Mouse (Mus musculus) midbrain, postnatal 0 days (tissue): ENCODE data around the gene Hyal6. TPM values are rescaled to one million over a fixed set of nuclear protein-coding genes. Genes with fewer than 3 reads are reported as not detected.

Source experiments
- ATAC-seq: fragments of 200-750 bp; cut with Nextera tagmentation; 2 replicates; pipeline ENCODE4 v1.8.0; 2017; ENCODE audit warnings: moderate number of reproducible peaks, mild to moderate bottlenecking, moderate TSS enrichment, moderate library complexity; ENCODE audit not compliant: low FRiP score
- DNase-seq: peaks from one replicate; pipeline ENCODE4 v3.0.0-alpha.2; 2015; ENCODE audit warnings: low spot score
- H3K27ac ChIP-seq: fragments of 300-500 bp; sonication (generic); 2 replicates; pipeline ENCODE4 v1.5.1; 2014; ENCODE audit warnings: low read depth, mild to moderate bottlenecking, low read length, mixed read lengths
- H3K27me3 ChIP-seq: fragments of 300-500 bp; sonication (generic); 2 replicates; pipeline ENCODE4 v1.6.1; 2014; ENCODE audit warnings: low read length, control low read depth, mixed read lengths; ENCODE audit not compliant: insufficient read depth
- H3K36me3 ChIP-seq: fragments of 300-500 bp; sonication (generic); 2 replicates; pipeline ENCODE4 v1.6.1; 2014; ENCODE audit warnings: low read length, control low read depth, mixed read lengths; ENCODE audit not compliant: insufficient read depth
- H3K4me1 ChIP-seq: fragments of 300-500 bp; sonication (generic); 2 replicates; pipeline ENCODE4 v1.6.1; 2014; ENCODE audit warnings: mild to moderate bottlenecking, control low read depth, antibody characterized with exemption, low read length, mixed read lengths; ENCODE audit not compliant: insufficient read depth
- H3K4me2 ChIP-seq: fragments of 300-500 bp; sonication (generic); 2 replicates; pipeline ENCODE4 v1.6.1; 2014; ENCODE audit warnings: low read depth, mild to moderate bottlenecking, low read length, mixed read lengths; ENCODE audit not compliant: poor library complexity, severe bottlenecking
- H3K4me3 ChIP-seq: fragments of 300-500 bp; sonication (generic); 2 replicates; pipeline ENCODE4 v1.5.1; 2014; ENCODE audit warnings: low read depth, mild to moderate bottlenecking, low read length, moderate library complexity
- H3K9ac ChIP-seq: fragments of 300-500 bp; sonication (generic); replicated peaks from 2 replicates; pipeline ENCODE4 v1.6.1; 2014; ENCODE audit warnings: mild to moderate bottlenecking, low read length, moderate library complexity, mixed read lengths; ENCODE audit not compliant: poor library complexity, severe bottlenecking
- H3K9me3 ChIP-seq: fragments of 300-500 bp; sonication (generic); 2 replicates; pipeline ENCODE4 v1.6.1; 2016; ENCODE audit warnings: low read length, control low read depth
- CTCF ChIP-seq: IDR thresholded peaks from 2 replicates; pipeline ENCODE4 v1.5.1; 2016; ENCODE audit warnings: antibody characterized with exemption, mild to moderate bottlenecking
- WGBS: fragments of 180-500 bp; shearing (Covaris S2); extraction: QIAGEN DNeasy Blood & Tissue Kit; methylation state at CpG from one replicate; pipeline ENCODE4 v1.1.7; 2014; 5-methylcytosine and 5-hydroxymethylcytosine counted together
- polyA plus RNA-seq: library from polyadenylated mRNA; unstranded; fragments of >200 nt; fragmentation: Nextera tagmentation; extraction: Ambion mirVana; gene quantifications from 2 replicates; pipeline ENCODE4 v1.2.1, GENCODE M21; 2015
- total RNA-seq: library from RNA; depleted of rRNA; stranded (reverse); fragments of >200 nt; gene quantifications from 2 replicates; pipeline ENCODE4 v1.2.3, GENCODE M21; 2014; rRNA removed

The Hyal6 gene
- total RNA-seq (not detected in 2 replicates), polyA plus RNA-seq (not detected in 2 replicates)

GRCm38 (mm10) chr6:24732945-24733344 is at the start of gene Hyal6:
Gene Hyal6, plus strand, starts transcription at chr6:24733245.
- DNase-seq (no peak), ATAC-seq (no peak)
- H3K36me3 ChIP-seq = no peaks in the 10 kb centered on the region
- H3K9me3 ChIP-seq = no peaks in the 10 kb centered on the region
- H3K4me3 ChIP-seq = no peak within 1 kb of the TSS
- no peak for TF ChIP-seq CTCF
- H3K4me2 ChIP-seq = no peak within 1 kb of the TSS
- 81% methylated on average over 3 of the region's 3 CpGs for WGBS
- H3K4me1 ChIP-seq = no peaks in the 10 kb centered on the region
- H3K27me3 ChIP-seq = no peaks in the 10 kb centered on the region
- H3K27ac ChIP-seq = no peak within 1 kb of the TSS
- H3K9ac ChIP-seq = no peak within 1 kb of the TSS

DNA sequence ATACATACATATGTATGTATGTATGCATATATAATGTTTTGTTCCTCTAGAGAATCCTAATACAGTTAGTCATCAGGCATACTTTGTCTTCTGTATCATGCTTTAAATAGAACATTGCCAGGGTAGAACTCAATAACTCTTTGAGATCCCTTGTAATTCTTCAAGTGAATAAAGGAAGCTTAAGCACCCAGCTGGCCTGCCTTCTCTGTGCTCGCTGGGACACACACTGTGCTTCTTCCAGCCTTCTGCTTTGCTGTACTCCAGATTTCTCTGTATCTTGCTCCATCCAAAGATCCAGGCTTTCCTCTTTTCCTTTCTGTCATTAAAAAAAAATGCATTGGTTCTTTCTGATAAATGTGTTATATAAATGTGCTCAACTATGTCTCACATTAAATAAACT is 45.2 kb upstream of the Hyal6 start:
- Histone ChIP-seq H3K9me3 (no peaks in the 10 kb centered on the region), H3K4me1 (no peaks in the 10 kb centered on the region), H3K4me3 (no peak overlapping the region), H3K27ac (no peak overlapping the region), H3K27me3 (no peaks in the 10 kb centered on the region), H3K4me2 (no peak overlapping the region), H3K36me3 (no peaks in the 10 kb centered on the region), H3K9ac (no peak overlapping the region)
- TF ChIP-seq CTCF = no peak
- 22% methylated on average over 1 of the region's 1 CpGs for WGBS
- DNase-seq = no peak
- ATAC-seq = no peak

- H3K4me2 ChIP-seq = no peak overlapping the region
- no peak overlapping the region for H3K27ac ChIP-seq
- H3K9me3 ChIP-seq = no peaks in the 10 kb centered on the region
- H3K36me3 ChIP-seq = no peaks in the 10 kb centered on the region
- no peaks in the 10 kb centered on the region for H3K27me3 ChIP-seq
- no peak overlapping the region for H3K9ac ChIP-seq
- ATAC-seq = no peak
- WGBS = 87% methylated on average over 11 of the region's 11 CpGs
- TF ChIP-seq CTCF = no peak
- no peak for DNase-seq
- no peak overlapping the region for H3K4me3 ChIP-seq
- no peaks in the 10 kb centered on the region for H3K4me1 ChIP-seq
Observed at GRCm38 (mm10) chr6:24694455-24695410, 38.3 kb upstream of the Hyal6 start.

GRCm38 (mm10) chr6:24696117-24696516 is 36.9 kb upstream of the Hyal6 start:
- no peaks in the 10 kb centered on the region for H3K9me3 ChIP-seq
- H3K9ac ChIP-seq = no peak overlapping the region
- DNase-seq = no peak
- H3K36me3 ChIP-seq = no peaks in the 10 kb centered on the region
- no peaks in the 10 kb centered on the region for H3K4me1 ChIP-seq
- no peak for ATAC-seq
- no peaks in the 10 kb centered on the region for H3K27me3 ChIP-seq
- H3K4me3 ChIP-seq = no peak overlapping the region
- no peak overlapping the region for H3K27ac ChIP-seq
- no peak overlapping the region for H3K4me2 ChIP-seq
- WGBS = 91% methylated on average over 4 of the region's 4 CpGs
- no peak for TF ChIP-seq CTCF

DNA sequence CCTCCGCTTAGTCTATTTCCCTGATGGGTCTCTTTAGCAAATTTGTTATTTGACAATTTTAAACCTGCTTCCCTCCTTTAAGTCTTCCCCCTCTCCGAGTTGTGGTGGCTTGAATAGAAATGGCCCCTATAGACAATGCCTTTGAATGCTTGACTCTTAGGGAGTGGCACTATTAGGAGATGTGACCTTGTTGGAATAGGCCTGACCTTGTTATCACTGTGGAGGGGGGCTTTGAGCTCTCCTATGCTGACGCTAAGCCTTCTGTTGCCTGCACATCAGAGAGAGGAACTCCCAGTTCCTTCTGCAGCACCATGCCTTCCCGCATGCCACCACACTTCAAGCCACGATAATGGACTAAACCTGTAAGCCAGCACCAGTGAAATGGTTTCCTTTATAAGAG is 35.8 kb upstream of the Hyal6 start:
- TF ChIP-seq CTCF = no peak
- Histone ChIP-seq H3K4me2 (no peak overlapping the region), H3K27ac (no peak overlapping the region), H3K9ac (no peak overlapping the region), H3K27me3 (no peaks in the 10 kb centered on the region), H3K9me3 (no peaks in the 10 kb centered on the region), H3K36me3 (no peaks in the 10 kb centered on the region), H3K4me3 (no peak overlapping the region), H3K4me1 (no peaks in the 10 kb centered on the region)
- WGBS = 86% methylated on average over 5 of the region's 5 CpGs
- no peak for DNase-seq
- no peak for ATAC-seq

- Histone ChIP-seq H3K4me1 (no peaks in the 10 kb centered on the region), H3K4me3 (no peak overlapping the region), H3K4me2 (no peak overlapping the region), H3K36me3 (no peaks in the 10 kb centered on the region), H3K27ac (no peak overlapping the region), H3K27me3 (no peaks in the 10 kb centered on the region), H3K9me3 (no peaks in the 10 kb centered on the region), H3K9ac (no peak overlapping the region)
- WGBS = 83% methylated on average over 5 of the region's 5 CpGs
- ATAC-seq (no peak), DNase-seq (no peak)
- no peak for TF ChIP-seq CTCF
Observed at GRCm38 (mm10) chr6:24707090-24707489, 26.0 kb upstream of the Hyal6 start.
